Mouse (Mus musculus) lung, embryonic 14.5 days (tissue): Measurements from ENCODE around the gene Lmo4. TPM values are rescaled to one million over a fixed set of nuclear protein-coding genes. Genes with fewer than 3 reads are reported as not detected.

Source experiments
- ATAC-seq: fragments of 200-750 bp; cut with Nextera tagmentation; 2 replicates; pipeline ENCODE4 v1.8.0; 2017; ENCODE audit warnings: mild to moderate bottlenecking, moderate TSS enrichment, moderate library complexity; ENCODE audit not compliant: insufficient read depth
- DNase-seq: peaks from one replicate; pipeline ENCODE4 v3.0.0-alpha.2; 2015
- H3K27ac ChIP-seq: fragments of 300-500 bp; sonication (generic); 2 replicates; pipeline ENCODE4 v1.5.1; 2014; ENCODE audit warnings: low read depth, mild to moderate bottlenecking, moderate library complexity
- H3K27me3 ChIP-seq: fragments of 300-500 bp; sonication (generic); 2 replicates; pipeline ENCODE4 v1.6.1; 2014; ENCODE audit warnings: low read length, control low read depth; ENCODE audit not compliant: insufficient read depth
- H3K36me3 ChIP-seq: fragments of 300-500 bp; sonication (generic); 2 replicates; pipeline ENCODE4 v1.6.1; 2014; ENCODE audit warnings: control low read depth; ENCODE audit not compliant: insufficient read depth
- H3K4me1 ChIP-seq: fragments of 300-500 bp; sonication (generic); 2 replicates; pipeline ENCODE4 v1.6.1; 2014; ENCODE audit warnings: antibody characterized with exemption, control low read depth; ENCODE audit not compliant: insufficient read depth
- H3K4me2 ChIP-seq: fragments of 300-500 bp; sonication (generic); 2 replicates; pipeline ENCODE4 v1.6.1; 2014; ENCODE audit warnings: mild to moderate bottlenecking
- H3K4me3 ChIP-seq: fragments of 300-500 bp; sonication (generic); 2 replicates; pipeline ENCODE4 v1.5.1; 2014; ENCODE audit warnings: low read depth, low read length
- H3K9ac ChIP-seq: fragments of 300-500 bp; sonication (generic); 2 replicates; pipeline ENCODE4 v1.6.1; 2014
- H3K9me3 ChIP-seq: fragments of 300-500 bp; sonication (generic); 2 replicates; pipeline ENCODE4 v1.6.1; 2016; ENCODE audit warnings: low read depth, low read length, control low read depth
- CTCF ChIP-seq: IDR thresholded peaks from 2 replicates; pipeline ENCODE4 v1.5.1; 2016; ENCODE audit warnings: antibody characterized with exemption, low read depth
- WGBS: fragments of 180-500 bp; shearing (Covaris S2); extraction: QIAGEN DNeasy Blood & Tissue Kit; methylation state at CpG from one replicate; pipeline ENCODE4 v1.1.7; 2014; 5-methylcytosine and 5-hydroxymethylcytosine counted together
- polyA plus RNA-seq: library from polyadenylated mRNA; unstranded; fragments of >200 nt; fragmentation: Nextera tagmentation; extraction: Ambion mirVana; gene quantifications from 2 replicates; pipeline ENCODE4 v1.2.1, GENCODE M21; 2014

Gene Lmo4
- polyA plus RNA-seq, 1 experiment from 2014 or later: 48.1 TPM

- Histone ChIP-seq H3K27me3 (no peaks in the 10 kb centered on the region), H3K36me3 (no peaks in the 10 kb centered on the region), H3K9ac (no peak overlapping the region), H3K27ac (no peak overlapping the region), H3K4me1 (no peaks in the 10 kb centered on the region), H3K9me3 (no peaks in the 10 kb centered on the region), H3K4me3 (no peak overlapping the region), H3K4me2 (no peak overlapping the region)
- 89% methylated on average over 3 of the region's 3 CpGs for WGBS
- ATAC-seq (no peak), DNase-seq (no peak)
- TF ChIP-seq CTCF: no peak
Observed at GRCm38 (mm10) chr3:144148234-144148633, 56.8 kb downstream of the Lmo4 start.

- H3K27me3 ChIP-seq: no peaks in the 10 kb centered on the region
- H3K36me3 ChIP-seq: no peaks in the 10 kb centered on the region
- no peaks in the 10 kb centered on the region for H3K9me3 ChIP-seq
- ATAC-seq (no peak), DNase-seq (no peak)
- no peak overlapping the region for H3K27ac ChIP-seq
- no peak overlapping the region for H3K4me2 ChIP-seq
- H3K4me3 ChIP-seq: no peak overlapping the region
- H3K9ac ChIP-seq: no peak overlapping the region
- WGBS: 83% methylated on average over 3 of the region's 3 CpGs
- TF ChIP-seq CTCF: no peak
- no peaks in the 10 kb centered on the region for H3K4me1 ChIP-seq
Observed at GRCm38 (mm10) chr3:144147244-144147643, 57.8 kb downstream of the Lmo4 start.

GRCm38 (mm10) chr3:144144066-144144465 lies 61.0 kb downstream of the Lmo4 start:
- Histone ChIP-seq H3K4me2 (no peak overlapping the region), H3K4me3 (no peak overlapping the region), H3K9me3 (no peaks in the 10 kb centered on the region), H3K9ac (no peak overlapping the region), H3K27me3 (no peaks in the 10 kb centered on the region), H3K27ac (no peak overlapping the region), H3K36me3 (no peaks in the 10 kb centered on the region), H3K4me1 (no peaks in the 10 kb centered on the region)
- DNase-seq (no peak), ATAC-seq (no peak)
- WGBS: 84% methylated on average over 4 of the region's 4 CpGs
- TF ChIP-seq CTCF: no peak

DNA sequence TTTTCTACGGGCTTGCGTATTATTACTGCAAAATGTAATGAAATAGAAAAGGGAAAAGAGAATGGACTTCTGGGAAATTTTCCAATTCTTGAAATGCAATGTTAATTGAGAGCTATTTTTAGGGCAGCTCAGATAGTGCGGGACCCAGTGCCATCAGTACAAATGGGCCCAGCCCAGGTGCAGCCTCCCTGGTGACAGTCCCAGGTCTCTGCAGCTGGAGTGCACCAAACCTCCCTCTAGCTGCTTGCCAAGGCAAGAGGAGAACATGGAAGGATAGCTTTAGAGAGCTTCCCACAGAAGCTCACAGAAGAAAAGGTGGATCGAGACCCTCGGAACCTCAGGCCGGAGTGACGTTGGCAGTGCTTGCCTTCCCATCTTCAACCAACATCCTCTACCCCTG lies 62.1 kb downstream of the Lmo4 start:
- Histone ChIP-seq H3K27ac (no peak overlapping the region), H3K4me2 (no peak overlapping the region), H3K4me1 (no peaks in the 10 kb centered on the region), H3K9ac (no peak overlapping the region), H3K4me3 (no peak overlapping the region), H3K27me3 (no peaks in the 10 kb centered on the region), H3K36me3 (no peaks in the 10 kb centered on the region), H3K9me3 (no peaks in the 10 kb centered on the region)
- DNase-seq (no peak), ATAC-seq (no peak)
- no peak for TF ChIP-seq CTCF
- WGBS: 84% methylated on average over 7 of the region's 7 CpGs

DNA sequence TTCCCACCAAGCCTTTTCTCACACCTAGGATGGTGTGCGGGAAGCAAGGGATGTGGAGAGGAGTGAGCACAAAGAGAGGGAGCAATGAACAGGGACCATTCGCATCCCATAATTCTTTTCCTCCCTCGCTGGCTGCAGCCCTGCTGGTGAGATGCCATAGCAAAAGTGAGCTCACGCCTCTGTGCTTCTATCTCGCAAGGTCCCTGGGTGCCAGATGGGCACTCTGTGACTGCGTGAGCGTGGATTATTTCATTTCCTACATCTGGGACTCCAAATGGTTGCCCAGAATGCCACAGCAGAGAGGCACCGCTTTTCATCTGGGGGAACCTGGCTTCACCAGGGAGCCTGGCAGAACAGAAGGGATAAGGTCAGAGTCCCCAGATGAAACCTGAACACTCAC lies 63.2 kb downstream of the Lmo4 start:
- no peak overlapping the region for H3K27ac ChIP-seq
- H3K36me3 ChIP-seq: no peaks in the 10 kb centered on the region
- no peak overlapping the region for H3K9ac ChIP-seq
- no peak for ATAC-seq
- 82% methylated on average over 8 of the region's 8 CpGs for WGBS
- no peak for DNase-seq
- TF ChIP-seq CTCF: no peak
- H3K4me1 ChIP-seq: no peaks in the 10 kb centered on the region
- no peak overlapping the region for H3K4me2 ChIP-seq
- H3K9me3 ChIP-seq: no peaks in the 10 kb centered on the region
- H3K27me3 ChIP-seq: no peaks in the 10 kb centered on the region
- no peak overlapping the region for H3K4me3 ChIP-seq

GRCm38 (mm10) chr3:144140816-144141215 lies 64.2 kb downstream of the Lmo4 start:
- no peaks in the 10 kb centered on the region for H3K36me3 ChIP-seq
- no peak for DNase-seq

GRCm38 (mm10) chr3:144138659-144139058 lies 66.4 kb downstream of the Lmo4 start:
- TF ChIP-seq CTCF: no peak
- Histone ChIP-seq H3K4me2 (no peak overlapping the region), H3K27me3 (no peaks in the 10 kb centered on the region), H3K9ac (no peak overlapping the region), H3K36me3 (no peaks in the 10 kb centered on the region), H3K9me3 (no peaks in the 10 kb centered on the region), H3K4me1 (no peaks in the 10 kb centered on the region), H3K4me3 (no peak overlapping the region), H3K27ac (no peak overlapping the region)
- DNase-seq (no peak), ATAC-seq (no peak)
- 90% methylated on average over 3 of the region's 3 CpGs for WGBS

More at GRCm38 (mm10) chr3:144140816-144141215, 64.2 kb downstream of the Lmo4 start:
- no peak overlapping the region for H3K27ac ChIP-seq
- H3K9me3 ChIP-seq: no peaks in the 10 kb centered on the region
- no peak overlapping the region for H3K4me3 ChIP-seq
- ATAC-seq: no peak
- no peak overlapping the region for H3K9ac ChIP-seq
- no peak overlapping the region for H3K4me2 ChIP-seq
- no peaks in the 10 kb centered on the region for H3K27me3 ChIP-seq
- no peak for TF ChIP-seq CTCF
- H3K4me1 ChIP-seq: no peaks in the 10 kb centered on the region
- WGBS: 87% methylated on average over 5 of the region's 5 CpGs
